Mouse (Mus musculus): ENCODE results near the gene Mcoln1. TPM values are rescaled to one million over a fixed set of nuclear protein-coding genes. Genes with fewer than 3 reads are reported as not detected.

Mcoln1 gene
- polyA plus RNA-seq (2016; fragmentation: Nextera tagmentation; extraction: Ambion mirVana): 55.2 and 60.1 TPM in 2 replicates

- peak; percentile 98 for DNase-seq (ENCODE audit: low spot score)
- WGBS: under 1% methylated on average over 69 of the region's 70 CpGs
- H3K4me3 ChIP-seq: peak within 1 kb of the TSS; percentile 86
- H3K4me1 ChIP-seq: peaks cover 19% of the 10 kb centered on the region
- H3K9me3 ChIP-seq: no peaks in the 10 kb centered on the region
- no peaks in the 10 kb centered on the region for H3K27me3 ChIP-seq (ENCODE audit: insufficient read depth, poor library complexity, severe bottlenecking)
- peaks cover 26% of the 10 kb centered on the region for H3K36me3 ChIP-seq
- peak within 1 kb of the TSS; percentile 95 for H3K27ac ChIP-seq
Observed at GRCm38 (mm10) chr8:3500235-3501090, at the start of gene Mcoln1. Mcoln1 (plus strand) TSS chr8:3500457.

- Histone ChIP-seq H3K9me3 (0 out of 2 replicates have a peak, but pooled peaks cover 5% of the 10 kb centered on the region), H3K27ac (no peak overlapping the region), H3K36me3 (peaks cover 89% of the 10 kb centered on the region), H3K27me3 (ENCODE audit: insufficient read depth, poor library complexity, severe bottlenecking) (no peaks in the 10 kb centered on the region), H3K4me1 (no peaks in the 10 kb centered on the region), H3K4me3 (no peak overlapping the region)
- no peak for DNase-seq (ENCODE audit: low spot score)
- WGBS: 35% methylated on average over 5 of the region's 5 CpGs
Observed at GRCm38 (mm10) chr8:3450670-3451069, 49.6 kb upstream of the Mcoln1 start.

- no peak for DNase-seq (ENCODE audit: low spot score)
- Histone ChIP-seq H3K9me3 (0 out of 2 replicates have a peak, but pooled peaks cover 5% of the 10 kb centered on the region), H3K4me1 (no peaks in the 10 kb centered on the region), H3K4me3 (no peak overlapping the region), H3K36me3 (peaks cover 87% of the 10 kb centered on the region), H3K27ac (no peak overlapping the region), H3K27me3 (ENCODE audit: insufficient read depth, poor library complexity, severe bottlenecking) (no peaks in the 10 kb centered on the region)
- 96% methylated on average over 25 of the region's 25 CpGs for WGBS
Observed at GRCm38 (mm10) chr8:3451992-3452391, 48.3 kb upstream of the Mcoln1 start.

GRCm38 (mm10) chr8:3463248-3463647 lies 37.0 kb upstream of the Mcoln1 start:
- Histone ChIP-seq H3K36me3 (peaks cover 6% of the 10 kb centered on the region; the same call in 1 of the 2 replicates), H3K4me1 (peaks cover 5% of the 10 kb centered on the region; the same call in 1 of the 2 replicates), H3K9me3 (no peaks in the 10 kb centered on the region), H3K4me3 (no peak overlapping the region), H3K27ac (no peak overlapping the region), H3K27me3 (ENCODE audit: insufficient read depth, poor library complexity, severe bottlenecking) (no peaks in the 10 kb centered on the region)
- WGBS: 85% methylated on average over 2 of the region's 2 CpGs
- DNase-seq (ENCODE audit: low spot score): no peak

GRCm38 (mm10) chr8:3464309-3464708 lies 35.9 kb upstream of the Mcoln1 start:
- WGBS: 57% methylated on average over 5 of the region's 5 CpGs
- no peak for DNase-seq (ENCODE audit: low spot score)

GRCm38 (mm10) chr8:3467006-3467885 lies 33.0 kb upstream of the Mcoln1 start, which contains the start of gene Pex11g:
Pex11g (minus strand) TSS chr8:3467680.
- Histone ChIP-seq H3K4me3 (peak within 1 kb of the TSS; percentile 63), H3K9me3 (no peaks in the 10 kb centered on the region), H3K27me3 (ENCODE audit: insufficient read depth, poor library complexity, severe bottlenecking) (no peaks in the 10 kb centered on the region), H3K36me3 (no peaks in the 10 kb centered on the region), H3K4me1 (peaks cover 5% of the 10 kb centered on the region; the same call in 1 of the 2 replicates), H3K27ac (peak within 1 kb of the TSS; percentile 94)
- DNase-seq (ENCODE audit: low spot score): peak; percentile 99
- WGBS: 6% methylated on average over 32 of the region's 32 CpGs

More at GRCm38 (mm10) chr8:3464309-3464708, 35.9 kb upstream of the Mcoln1 start:
- Histone ChIP-seq H3K36me3 (no peaks in the 10 kb centered on the region), H3K4me1 (peaks cover 5% of the 10 kb centered on the region; the same call in 1 of the 2 replicates), H3K27me3 (ENCODE audit: insufficient read depth, poor library complexity, severe bottlenecking) (no peaks in the 10 kb centered on the region), H3K4me3 (no peak overlapping the region), H3K9me3 (no peaks in the 10 kb centered on the region), H3K27ac (no peak overlapping the region)

- H3K36me3 ChIP-seq: no peaks in the 10 kb centered on the region
- H3K27ac ChIP-seq: peak overlapping the region; percentile 94
- DNase-seq (ENCODE audit: low spot score): no peak
- H3K27me3 ChIP-seq (ENCODE audit: insufficient read depth, poor library complexity, severe bottlenecking): no peaks in the 10 kb centered on the region
- peaks cover 5% of the 10 kb centered on the region; the same call in 1 of the 2 replicates for H3K4me1 ChIP-seq
- H3K4me3 ChIP-seq: peak overlapping the region; percentile 63
- 48% methylated on average over 9 of the region's 9 CpGs for WGBS
- H3K9me3 ChIP-seq: no peaks in the 10 kb centered on the region
Observed at GRCm38 (mm10) chr8:3467886-3468545, 32.2 kb upstream of the Mcoln1 start.

- Histone ChIP-seq H3K4me3 (no peak overlapping the region), H3K27me3 (ENCODE audit: insufficient read depth, poor library complexity, severe bottlenecking) (no peaks in the 10 kb centered on the region), H3K9me3 (no peaks in the 10 kb centered on the region), H3K36me3 (no peaks in the 10 kb centered on the region), H3K4me1 (peaks cover 5% of the 10 kb centered on the region; the same call in 1 of the 2 replicates), H3K27ac (no peak overlapping the region)
- no peak for DNase-seq (ENCODE audit: low spot score)
- WGBS: 81% methylated on average over 1 of the region's 1 CpGs
Observed at GRCm38 (mm10) chr8:3468838-3469237, 31.4 kb upstream of the Mcoln1 start.

GRCm38 (mm10) chr8:3470562-3470961 lies 29.7 kb upstream of the Mcoln1 start, which contains the start of gene Tex45:
Tex45 (plus strand) TSS chr8:3470862.
- no peak within 1 kb of the TSS for H3K27ac ChIP-seq

GRCm38 (mm10) chr8:3475715-3476429 lies 24.4 kb upstream of the Mcoln1 start:
- Histone ChIP-seq H3K4me3 (peak overlapping the region; percentile 50), H3K36me3 (no peaks in the 10 kb centered on the region), H3K4me1 (peaks cover 5% of the 10 kb centered on the region; the same call in 1 of the 2 replicates), H3K27me3 (ENCODE audit: insufficient read depth, poor library complexity, severe bottlenecking) (peaks cover 25% of the 10 kb centered on the region), H3K9me3 (no peaks in the 10 kb centered on the region), H3K27ac (no peak overlapping the region)
- no peak for DNase-seq (ENCODE audit: low spot score)
- WGBS: 23% methylated on average over 37 of the region's 37 CpGs

More at GRCm38 (mm10) chr8:3470562-3470961, 29.7 kb upstream of the Mcoln1 start, which contains the start of gene Tex45:
- no peaks in the 10 kb centered on the region for H3K9me3 ChIP-seq
- H3K36me3 ChIP-seq: no peaks in the 10 kb centered on the region
- H3K27me3 ChIP-seq (ENCODE audit: insufficient read depth, poor library complexity, severe bottlenecking): peaks cover 5% of the 10 kb centered on the region; the same call in 1 of the 2 replicates
- peaks cover 5% of the 10 kb centered on the region; the same call in 1 of the 2 replicates for H3K4me1 ChIP-seq
- no peak for DNase-seq (ENCODE audit: low spot score)
- no peak within 1 kb of the TSS for H3K4me3 ChIP-seq

GRCm38 (mm10) chr8:3480221-3480785 lies 20.0 kb upstream of the Mcoln1 start:
- Histone ChIP-seq H3K9me3 (no peaks in the 10 kb centered on the region), H3K27ac (no peak overlapping the region), H3K4me3 (no peak overlapping the region), H3K27me3 (ENCODE audit: insufficient read depth, poor library complexity, severe bottlenecking) (peaks cover 23% of the 10 kb centered on the region), H3K36me3 (no peaks in the 10 kb centered on the region), H3K4me1 (peaks cover 8% of the 10 kb centered on the region; the same call in 1 of the 2 replicates)
- no peak for DNase-seq (ENCODE audit: low spot score)
- 52% methylated on average over 4 of the region's 4 CpGs for WGBS
